Mouse (Mus musculus) stomach, embryonic 16.5 days (tissue): ENCODE measurements around the gene Ncoa3. TPM values are rescaled to one million over a fixed set of nuclear protein-coding genes. Genes with fewer than 3 reads are reported as not detected.
A peak's percentile ranks its signal among the peaks of the same experiment; 100 is the strongest.

Experiments used
- ATAC-seq: fragments of 200-750 bp; cut with Nextera tagmentation; 2 replicates; pipeline ENCODE4 v1.8.0; 2017; ENCODE audit warnings: moderate number of reproducible peaks, moderate TSS enrichment; ENCODE audit not compliant: insufficient read depth, low FRiP score
- H3K27ac ChIP-seq: fragments of 300-500 bp; sonication (generic); 2 replicates; pipeline ENCODE4 v1.5.1; 2014; ENCODE audit warnings: low read length
- H3K27me3 ChIP-seq: fragments of 300-500 bp; sonication (generic); 2 replicates; pipeline ENCODE4 v1.6.1; 2014; ENCODE audit warnings: low read length, control low read depth, mixed read lengths; ENCODE audit not compliant: control insufficient read depth, insufficient read depth
- H3K36me3 ChIP-seq: fragments of 300-500 bp; sonication (generic); 2 replicates; pipeline ENCODE4 v1.6.1; 2014; ENCODE audit warnings: low read length; ENCODE audit not compliant: control insufficient read depth, insufficient read depth
- H3K4me1 ChIP-seq: fragments of 300-500 bp; sonication (generic); 2 replicates; pipeline ENCODE4 v1.6.1; 2014; ENCODE audit warnings: low read length, control low read depth, mixed read lengths; ENCODE audit not compliant: control insufficient read depth, insufficient read depth
- H3K4me2 ChIP-seq: fragments of 300-500 bp; sonication (generic); 2 replicates; pipeline ENCODE4 v1.6.1; 2014; ENCODE audit warnings: low read depth, low read length, mixed read lengths
- H3K4me3 ChIP-seq: fragments of 300-500 bp; sonication (generic); replicated peaks from 2 replicates; pipeline ENCODE4 v1.5.1; 2014; ENCODE audit warnings: mild to moderate bottlenecking, low read length
- H3K9ac ChIP-seq: fragments of 300-500 bp; sonication (generic); 2 replicates; pipeline ENCODE4 v1.6.1; 2014; ENCODE audit warnings: low read length
- H3K9me3 ChIP-seq: fragments of 300-500 bp; sonication (generic); replicated peaks from 2 replicates; pipeline ENCODE4 v1.6.1; 2016; ENCODE audit warnings: low read length, control low read depth; ENCODE audit not compliant: control insufficient read depth
- WGBS: fragments of 180-500 bp; shearing (Covaris S2); extraction: QIAGEN DNeasy Blood & Tissue Kit; methylation state at CpG from one replicate; pipeline ENCODE4 v1.1.7; 2014; 5-methylcytosine and 5-hydroxymethylcytosine counted together
- polyA plus RNA-seq: library from polyadenylated mRNA; unstranded; fragments of >200 nt; fragmentation: Nextera tagmentation; extraction: Ambion mirVana; gene quantifications from 2 replicates; pipeline ENCODE4 v1.2.1, GENCODE M21; 2015

The Ncoa3 gene
- polyA plus RNA-seq, 1 experiment from 2014 or later, result 15.7 TPM

- Histone ChIP-seq H3K4me1 (peaks cover 32% of the 10 kb centered on the region), H3K9me3 (no peaks in the 10 kb centered on the region), H3K27ac (0 out of 2 replicates have a peak overlapping the region, but pooled peaks have one; percentile 76), H3K9ac (no peak overlapping the region), H3K4me3 (no peak overlapping the region), H3K27me3 (no peaks in the 10 kb centered on the region), H3K36me3 (no peaks in the 10 kb centered on the region), H3K4me2 (no peak overlapping the region)
- ATAC-seq, result no peak
- 61% methylated on average over 4 of the region's 4 CpGs for WGBS
These were observed 10.0 kb downstream of the Ncoa3 start for GRCm38 (mm10) chr2:166002429-166002828.

DNA sequence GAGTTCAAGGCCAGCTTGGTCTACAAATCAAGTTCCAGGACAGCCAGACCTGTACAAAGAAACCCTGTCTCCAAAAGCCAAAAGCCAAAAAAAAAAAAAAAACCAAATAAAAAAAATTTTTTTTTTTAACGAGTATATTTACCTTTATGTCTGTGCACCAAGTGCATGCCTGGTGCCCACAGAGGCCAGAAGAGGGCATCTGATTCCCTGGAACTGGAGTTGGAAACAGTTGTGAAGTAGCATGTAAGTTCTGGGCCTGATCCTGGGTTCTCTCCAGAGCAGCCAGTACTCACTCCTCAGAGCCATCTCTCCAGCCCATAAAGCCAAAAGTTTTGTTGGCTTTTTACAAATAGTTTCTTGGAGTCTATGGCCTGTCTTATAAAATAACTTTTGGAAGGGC is 10.6 kb downstream of the Ncoa3 start:
- WGBS, result 45% methylated on average over 1 of the region's 1 CpGs
- Histone ChIP-seq H3K9me3 (no peaks in the 10 kb centered on the region), H3K27me3 (no peaks in the 10 kb centered on the region), H3K9ac (no peak overlapping the region), H3K36me3 (no peaks in the 10 kb centered on the region), H3K27ac (no peak overlapping the region), H3K4me2 (no peak overlapping the region), H3K4me1 (peaks cover 32% of the 10 kb centered on the region), H3K4me3 (no peak overlapping the region)
- no peak for ATAC-seq

- WGBS, result 73% methylated on average over 6 of the region's 6 CpGs
These were observed 14.6 kb downstream of the Ncoa3 start for GRCm38 (mm10) chr2:166007046-166007445.

DNA sequence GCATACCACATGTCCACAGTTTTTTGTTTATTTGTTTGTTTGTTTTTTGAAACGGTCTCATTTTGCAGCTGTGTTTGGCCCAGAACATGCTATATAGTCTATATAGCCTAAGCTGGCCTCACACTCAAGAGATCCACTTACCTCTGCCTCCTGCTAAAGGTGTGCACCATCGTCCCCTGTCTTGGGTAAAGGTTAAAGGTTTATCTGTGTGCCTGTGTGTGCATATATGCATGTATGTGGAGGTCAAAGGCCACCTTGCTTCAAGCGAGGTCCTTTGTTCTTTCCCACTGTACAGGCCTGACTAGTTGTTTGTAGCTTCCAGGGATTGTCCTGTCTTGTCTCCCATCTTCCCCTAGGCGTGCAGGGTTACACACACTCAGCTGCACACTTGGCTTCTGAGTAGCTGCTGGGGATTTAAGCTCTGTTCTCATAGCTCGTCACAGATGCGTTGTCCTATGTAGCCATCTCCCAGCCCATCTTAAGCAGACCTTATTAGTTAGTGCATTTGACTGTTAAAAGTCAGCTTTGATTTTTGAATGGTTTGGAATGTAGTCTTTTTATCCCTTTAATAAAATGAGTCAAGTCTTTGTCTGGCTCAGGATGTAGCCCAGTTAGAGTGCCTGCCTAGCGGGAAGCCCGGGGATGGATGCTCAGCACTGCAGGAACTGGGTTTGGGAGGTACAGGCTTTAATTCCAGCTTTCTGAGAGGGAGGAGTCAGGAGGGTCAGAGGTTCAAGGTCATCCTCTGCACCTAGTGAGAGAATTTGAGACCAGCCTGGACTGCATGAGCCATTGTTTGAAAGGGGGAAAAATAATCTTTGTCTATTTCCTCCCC is 16.3 kb downstream of the Ncoa3 start:
- H3K4me3 ChIP-seq, result no peak overlapping the region
- H3K4me2 ChIP-seq, result no peak overlapping the region
- H3K36me3 ChIP-seq, result no peaks in the 10 kb centered on the region
- 0 out of 2 replicates have a peak overlapping the region, but pooled peaks have one; percentile 22 for H3K27ac ChIP-seq
- peaks cover 41% of the 10 kb centered on the region for H3K4me1 ChIP-seq
- no peak for ATAC-seq
- H3K27me3 ChIP-seq, result no peaks in the 10 kb centered on the region
- no peaks in the 10 kb centered on the region for H3K9me3 ChIP-seq
- H3K9ac ChIP-seq, result no peak overlapping the region
- 61% methylated on average over 8 of the region's 8 CpGs for WGBS

More at GRCm38 (mm10) chr2:166007046-166007445, 14.6 kb downstream of the Ncoa3 start:
- no peak for ATAC-seq
- Histone ChIP-seq H3K9ac (no peak overlapping the region), H3K4me1 (peaks cover 41% of the 10 kb centered on the region), H3K27me3 (no peaks in the 10 kb centered on the region), H3K36me3 (no peaks in the 10 kb centered on the region), H3K4me2 (no peak overlapping the region), H3K27ac (no peak overlapping the region), H3K9me3 (no peaks in the 10 kb centered on the region), H3K4me3 (no peak overlapping the region)

DNA sequence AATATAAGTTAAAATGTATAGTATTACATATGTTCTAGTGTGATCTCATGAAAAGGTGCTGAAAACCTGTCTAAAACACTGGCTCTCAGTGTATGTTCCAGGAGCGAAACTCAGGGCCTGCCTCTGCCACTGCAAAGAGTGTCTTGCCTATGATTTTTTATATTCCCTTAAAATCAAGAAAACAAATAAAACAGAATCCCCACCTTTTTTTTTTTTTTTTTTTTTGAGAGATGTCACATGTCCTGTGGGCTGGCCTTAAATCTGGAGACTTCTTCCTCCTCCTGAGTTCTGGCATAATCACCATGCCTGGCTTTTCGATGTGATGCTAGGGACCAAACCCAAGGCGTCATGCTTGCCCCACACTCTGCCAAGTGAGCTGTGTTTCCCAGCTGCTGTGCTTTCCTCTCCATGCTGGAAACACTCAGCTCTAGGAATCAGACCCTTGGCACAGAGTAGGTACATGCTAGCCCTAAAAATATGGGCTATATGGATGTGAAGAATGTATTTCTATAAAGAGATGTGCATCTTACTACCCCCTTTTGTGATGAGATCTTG is 17.0 kb downstream of the Ncoa3 start:
- Histone ChIP-seq H3K4me1 (peaks cover 41% of the 10 kb centered on the region), H3K36me3 (no peaks in the 10 kb centered on the region), H3K4me3 (no peak overlapping the region), H3K4me2 (no peak overlapping the region), H3K27me3 (no peaks in the 10 kb centered on the region), H3K9me3 (no peaks in the 10 kb centered on the region), H3K9ac (no peak overlapping the region), H3K27ac (peak overlapping the region; percentile 74)
- WGBS, result 64% methylated on average over 3 of the region's 3 CpGs
- no peak for ATAC-seq

DNA sequence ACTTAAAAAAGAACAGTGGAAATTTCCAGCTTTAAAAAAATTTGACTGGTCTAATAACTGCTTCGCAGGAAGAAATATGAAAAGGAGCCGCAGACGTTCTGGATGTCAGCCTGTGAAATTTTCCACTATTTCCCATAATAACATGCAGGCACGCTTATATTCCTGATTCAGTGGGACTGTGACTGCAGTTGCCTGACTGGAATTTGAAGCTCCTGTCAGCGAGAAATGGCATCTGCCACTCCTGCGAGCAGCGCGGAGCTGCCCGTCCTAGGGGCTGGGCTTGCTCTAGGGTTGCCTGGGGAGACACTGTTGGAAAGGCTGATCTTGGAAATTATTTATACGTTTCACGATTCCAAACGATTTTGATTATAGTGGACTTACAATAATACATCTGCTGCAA is 17.9 kb downstream of the Ncoa3 start:
- Histone ChIP-seq H3K27me3 (no peaks in the 10 kb centered on the region), H3K36me3 (no peaks in the 10 kb centered on the region), H3K9me3 (no peaks in the 10 kb centered on the region), H3K9ac (peak overlapping the region; percentile 43; the same call in 1 of the 2 replicates), H3K4me2 (no peak overlapping the region), H3K4me3 (no peak overlapping the region), H3K4me1 (peaks cover 41% of the 10 kb centered on the region), H3K27ac (peak overlapping the region; percentile 44)
- no peak for ATAC-seq
- WGBS, result 53% methylated on average over 12 of the region's 12 CpGs

DNA sequence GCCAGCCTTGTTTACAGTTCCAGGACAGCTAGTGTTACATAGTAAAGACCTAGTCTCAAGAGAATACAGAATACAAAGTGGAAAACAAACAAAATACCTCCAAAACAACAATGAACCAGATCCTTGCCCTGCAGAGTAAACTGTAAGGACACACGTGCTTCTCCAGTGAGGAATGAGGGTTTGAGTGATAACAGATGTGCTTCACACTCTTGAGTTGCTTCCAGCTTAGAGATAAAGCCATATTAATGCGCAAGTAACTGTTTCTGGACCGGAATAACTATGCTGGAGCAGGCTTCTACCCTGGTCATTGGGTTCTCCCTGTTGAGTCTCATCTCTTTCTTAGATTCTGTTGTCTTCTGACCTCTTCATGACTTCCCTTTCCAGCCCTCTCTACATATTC is 19.0 kb downstream of the Ncoa3 start:
- WGBS, result 45% methylated on average over 3 of the region's 3 CpGs
- Histone ChIP-seq H3K36me3 (no peaks in the 10 kb centered on the region), H3K4me1 (peaks cover 37% of the 10 kb centered on the region), H3K4me3 (no peak overlapping the region), H3K4me2 (peak overlapping the region; percentile 21; the same call in 1 of the 2 replicates), H3K9ac (no peak overlapping the region; the same call in 1 of the 2 replicates), H3K27ac (peak overlapping the region; percentile 62), H3K9me3 (no peaks in the 10 kb centered on the region), H3K27me3 (no peaks in the 10 kb centered on the region)
- ATAC-seq, result no peak

- Histone ChIP-seq H3K4me2 (peak overlapping the region; percentile 21; the same call in 1 of the 2 replicates), H3K4me3 (no peak overlapping the region), H3K36me3 (no peaks in the 10 kb centered on the region), H3K9ac (peak overlapping the region; percentile 43; the same call in 1 of the 2 replicates), H3K27me3 (no peaks in the 10 kb centered on the region), H3K27ac (peak overlapping the region; percentile 62), H3K9me3 (no peaks in the 10 kb centered on the region), H3K4me1 (peaks cover 37% of the 10 kb centered on the region)
- ATAC-seq, result no peak
- WGBS, result 43% methylated on average over 2 of the region's 2 CpGs
These were observed 19.7 kb downstream of the Ncoa3 start for GRCm38 (mm10) chr2:166012145-166012544.

DNA sequence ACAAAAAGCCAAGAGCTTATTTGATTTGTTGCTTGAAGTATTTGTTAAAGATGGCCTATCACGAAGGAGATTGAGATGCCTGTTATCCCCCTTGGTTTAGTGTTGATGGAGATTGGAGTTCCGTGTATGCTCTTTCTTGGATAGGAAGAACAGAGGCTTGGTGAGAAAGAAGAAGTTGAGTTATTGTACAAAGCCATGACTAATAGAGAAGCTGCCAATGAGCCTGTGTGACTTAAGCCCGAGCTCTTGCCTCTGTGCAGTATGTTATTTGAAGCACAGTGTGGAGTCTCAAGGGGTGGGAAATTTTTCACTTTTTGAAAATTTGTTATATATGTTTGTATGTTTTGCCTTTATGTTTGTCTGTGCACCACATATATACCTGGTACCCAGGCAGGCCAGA is 26.3 kb downstream of the Ncoa3 start:
- 68% methylated on average over 3 of the region's 3 CpGs for WGBS
- H3K4me3 ChIP-seq, result no peak overlapping the region

More for the DNA sequence above, 26.3 kb downstream of the Ncoa3 start:
- no peak for ATAC-seq
- H3K9me3 ChIP-seq, result no peaks in the 10 kb centered on the region
- peaks cover 19% of the 10 kb centered on the region for H3K4me1 ChIP-seq
- H3K27me3 ChIP-seq, result no peaks in the 10 kb centered on the region
- H3K9ac ChIP-seq, result no peak overlapping the region
- no peaks in the 10 kb centered on the region for H3K36me3 ChIP-seq
- no peak overlapping the region for H3K4me2 ChIP-seq
- no peak overlapping the region for H3K27ac ChIP-seq
